Mouse (Mus musculus): ENCODE results near the gene Fbxo21.
A peak's percentile ranks its signal among the peaks of the same experiment; 100 is the strongest.

Fbxo21 gene

DNA sequence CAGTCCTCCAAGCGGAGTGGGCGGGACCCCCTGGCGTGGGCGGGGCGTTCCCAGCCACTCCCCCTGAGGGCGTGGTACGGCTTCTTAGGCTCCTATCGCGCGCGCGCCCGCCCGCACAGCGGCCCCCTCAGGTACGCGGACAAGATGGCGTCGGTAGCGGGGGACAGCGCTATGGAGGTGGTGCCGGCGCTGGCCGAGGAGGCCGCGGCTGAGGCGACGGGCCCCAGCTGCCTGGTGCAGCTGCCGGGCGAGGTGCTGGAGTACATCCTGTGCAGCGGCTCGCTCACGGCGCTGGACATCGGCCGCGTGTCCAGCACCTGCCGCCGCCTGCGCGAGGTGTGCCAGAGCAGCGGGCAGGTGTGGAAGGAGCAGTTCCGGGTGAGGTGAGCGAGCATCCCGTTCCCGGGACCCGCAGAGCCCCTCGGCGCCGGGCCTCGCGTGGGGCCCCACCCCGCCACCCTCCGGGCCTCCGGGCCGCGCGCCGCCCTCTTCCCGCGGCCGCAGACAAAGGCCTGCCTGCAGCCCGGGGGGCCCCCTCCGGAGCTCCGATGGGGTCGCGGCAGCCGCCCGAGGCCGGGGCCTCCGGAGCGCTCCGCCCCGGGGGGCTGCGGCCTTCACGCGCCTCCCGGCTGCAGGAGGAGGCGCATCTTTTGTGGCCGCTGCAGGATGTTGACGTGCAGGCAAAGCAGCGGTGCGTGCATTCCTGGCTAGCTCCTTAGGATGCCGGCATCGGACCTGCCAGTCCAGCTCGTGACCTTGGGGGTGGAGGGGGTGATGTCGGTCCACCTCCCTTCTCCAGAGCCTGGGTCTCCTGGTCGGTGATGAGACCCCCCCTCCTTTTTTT lies at the start of gene Fbxo21:
Gene Fbxo21, plus strand, starts transcription at position 74 of the 844 bp plus-strand sequence.
- DNase-seq: peak; percentile 97

DNA sequence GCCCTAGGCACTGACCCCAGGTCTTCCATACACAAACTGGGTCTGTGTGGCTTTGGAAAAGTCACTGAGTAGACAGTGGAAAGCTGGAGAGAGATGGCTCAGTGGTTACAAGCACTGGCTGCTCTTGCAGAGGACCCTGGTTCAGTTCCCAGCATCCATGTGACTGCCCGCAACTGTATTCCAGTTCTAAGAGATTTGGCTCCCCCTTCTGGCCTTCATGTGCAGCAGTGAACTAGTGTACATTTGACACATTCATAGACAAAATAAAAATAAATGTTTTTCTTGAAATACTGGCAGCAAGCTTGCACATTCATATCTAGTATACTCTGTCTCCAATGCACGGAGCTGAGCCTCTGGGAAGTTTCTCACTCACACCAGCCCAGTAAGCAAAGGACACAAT lies 48.0 kb upstream of the Fbxo21 start:
- no peak for DNase-seq

DNA sequence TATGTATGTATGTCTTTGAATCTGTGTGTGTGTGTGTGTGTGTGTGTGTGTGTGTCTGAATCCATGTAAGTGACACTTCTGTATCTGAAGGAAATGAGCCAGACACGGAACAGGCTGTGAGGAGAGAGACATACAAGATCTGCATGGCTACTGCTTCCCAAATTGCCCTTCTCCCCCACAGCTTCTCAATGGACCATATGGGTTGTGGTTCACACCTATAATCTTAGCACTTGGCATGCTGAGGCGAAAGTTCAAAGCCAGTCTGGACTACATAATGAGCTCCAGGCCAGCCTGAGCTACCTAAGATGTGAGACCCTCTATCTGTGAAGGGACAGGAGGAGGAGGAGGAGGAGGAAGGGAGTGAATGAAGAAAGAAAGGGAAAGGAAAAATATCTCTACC lies 44.3 kb upstream of the Fbxo21 start:
- DNase-seq: no peak

DNA sequence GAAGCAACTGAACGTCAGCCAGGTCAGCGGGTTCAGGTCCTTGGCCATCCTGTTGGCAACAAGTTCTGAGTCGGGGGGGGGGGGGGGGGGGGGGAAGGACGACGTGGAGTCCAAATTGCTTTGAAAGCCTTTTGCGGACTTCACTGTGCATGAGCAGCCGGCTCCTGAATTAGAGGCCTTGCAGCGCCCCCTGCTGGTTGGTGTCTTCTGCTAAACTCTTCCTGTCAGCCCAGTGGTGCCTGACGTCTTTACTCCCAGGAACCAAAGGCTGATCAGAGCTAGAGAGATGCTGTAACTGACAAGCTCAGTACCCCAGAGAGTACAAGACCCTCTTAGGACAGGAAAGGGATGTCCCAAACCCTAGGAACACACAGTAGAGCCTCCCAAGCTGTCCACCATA lies 43.7 kb upstream of the Fbxo21 start:
- peak; percentile 81 for DNase-seq

DNA sequence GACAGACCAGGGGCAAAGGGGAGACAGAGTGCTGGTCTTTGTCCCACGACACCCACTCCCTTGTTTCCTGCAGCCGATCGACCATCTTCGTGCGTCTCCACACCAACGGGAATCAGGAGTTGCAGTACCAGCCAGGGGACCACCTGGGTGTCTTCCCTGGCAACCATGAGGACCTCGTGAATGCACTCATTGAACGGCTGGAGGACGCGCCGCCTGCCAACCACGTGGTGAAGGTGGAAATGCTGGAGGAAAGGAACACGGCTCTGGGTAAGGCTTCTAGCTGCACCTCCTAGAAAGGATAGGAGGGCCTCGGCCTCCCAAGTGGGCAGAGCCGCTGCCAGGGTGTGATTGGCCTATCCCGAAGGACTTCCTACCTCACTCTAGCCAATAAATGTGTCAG lies 40.2 kb upstream of the Fbxo21 start:
- peak; percentile 40 for DNase-seq

DNA sequence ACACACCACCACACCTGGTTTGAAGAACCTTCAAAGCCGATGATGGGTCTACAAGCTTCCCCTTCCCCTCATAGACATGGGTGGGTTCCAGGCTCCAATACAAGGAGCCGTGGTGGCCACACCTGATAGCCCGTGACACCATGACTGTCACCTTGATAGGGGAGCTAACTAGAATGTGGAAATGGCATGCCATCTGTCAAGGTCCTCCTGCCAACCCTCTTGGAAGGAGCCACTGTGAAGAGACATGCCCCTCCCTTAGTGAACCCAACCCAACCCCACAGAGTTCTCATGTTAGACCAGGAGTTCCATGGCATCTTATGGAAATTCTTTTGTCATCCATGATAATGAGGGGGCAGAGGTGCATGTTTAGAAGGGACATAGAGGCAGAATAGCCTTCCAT lies 39.3 kb upstream of the Fbxo21 start:
- DNase-seq: peak; percentile 81

DNA sequence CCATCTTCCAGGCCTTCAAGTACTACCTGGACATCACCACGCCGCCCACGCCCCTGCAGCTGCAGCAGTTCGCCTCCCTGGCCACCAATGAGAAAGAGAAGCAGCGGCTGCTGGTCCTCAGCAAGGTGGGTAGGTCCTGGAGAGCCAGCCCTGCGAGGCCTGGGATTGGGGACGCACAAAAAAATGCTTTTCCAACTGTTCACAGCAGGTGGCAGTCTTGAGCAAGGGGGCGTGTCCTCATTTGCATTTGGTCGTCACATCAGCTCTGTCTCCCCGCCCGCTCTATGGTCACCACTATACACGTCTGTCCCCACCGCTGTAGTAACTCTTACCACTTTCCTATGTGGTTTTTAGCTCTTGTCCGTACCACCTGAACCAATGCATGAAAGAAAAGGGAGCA lies 38.3 kb upstream of the Fbxo21 start:
- DNase-seq: no peak

DNA sequence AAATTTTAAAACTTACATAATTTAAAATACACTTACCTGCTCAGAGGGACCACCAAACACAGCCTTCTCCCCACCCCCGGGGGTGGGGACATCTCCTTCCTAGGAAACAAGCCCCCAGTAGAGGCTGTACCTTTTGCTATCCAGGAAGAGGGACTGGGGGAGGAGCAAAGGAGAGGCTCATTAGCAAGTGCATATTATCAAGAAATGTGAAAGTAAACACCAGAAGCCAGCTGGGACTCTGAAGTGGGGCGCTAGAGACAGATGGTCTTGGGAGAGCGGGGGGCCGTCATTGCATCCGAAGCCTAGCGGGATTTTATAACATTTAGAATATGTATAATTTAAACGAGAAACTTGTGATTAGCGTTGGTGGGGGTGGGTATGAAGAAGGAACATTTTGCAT lies 37.1 kb upstream of the Fbxo21 start:
- DNase-seq: no peak

DNA sequence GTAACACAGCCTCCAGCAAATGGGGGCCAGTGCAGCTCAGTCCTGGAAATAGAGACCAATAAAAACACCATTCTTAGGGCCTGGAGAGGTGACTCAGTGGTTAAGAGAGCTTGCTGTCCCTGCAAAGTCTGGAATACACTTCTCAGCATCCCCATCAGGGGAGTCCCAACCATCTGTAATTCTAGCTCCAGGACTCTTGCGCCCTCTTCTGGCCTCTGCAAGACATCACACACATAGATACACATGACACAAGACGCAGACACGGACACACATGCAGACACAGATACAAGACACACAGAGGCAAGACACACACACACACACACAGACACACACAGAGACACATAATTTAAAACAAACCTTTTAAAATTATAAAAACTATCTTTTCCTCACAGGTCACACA lies 35.0 kb upstream of the Fbxo21 start:
- DNase-seq: no peak

DNA sequence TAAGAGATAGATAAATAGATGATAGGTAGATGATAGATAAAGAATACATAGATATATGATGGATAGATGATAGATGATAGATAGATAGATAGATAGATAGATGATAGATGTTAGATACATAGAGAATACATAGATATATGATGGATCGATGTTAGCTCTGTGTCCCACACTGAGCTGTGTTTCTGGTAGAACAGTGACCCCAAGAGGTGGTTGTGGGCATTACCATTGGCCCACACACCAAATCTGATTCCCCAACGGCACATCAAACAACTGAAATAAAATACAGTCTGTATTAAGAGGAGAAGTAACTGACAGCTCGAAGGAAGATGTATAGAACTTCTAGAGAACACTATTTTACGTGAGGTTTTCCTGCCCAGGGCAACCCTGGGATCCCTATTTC lies 29.9 kb upstream of the Fbxo21 start:
- DNase-seq: no peak

DNA sequence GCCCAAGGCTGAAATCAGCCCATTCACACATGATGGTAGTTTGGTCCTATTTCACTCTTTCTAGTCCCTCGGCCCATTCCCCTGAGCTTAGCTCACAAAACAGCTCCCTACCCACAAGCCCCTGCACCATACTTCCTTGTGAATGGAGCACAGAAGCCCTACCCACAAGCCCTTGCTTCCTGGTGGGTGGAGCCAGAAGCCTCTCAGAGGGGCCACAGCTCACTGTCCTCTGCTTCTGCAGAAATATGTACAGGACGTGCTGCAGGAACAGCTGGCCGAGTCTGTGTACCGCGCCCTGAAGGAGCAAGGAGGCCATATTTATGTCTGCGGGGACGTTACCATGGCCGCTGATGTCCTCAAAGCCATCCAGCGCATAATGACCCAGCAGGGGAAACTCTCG lies 27.1 kb upstream of the Fbxo21 start:
- no peak for DNase-seq

DNA sequence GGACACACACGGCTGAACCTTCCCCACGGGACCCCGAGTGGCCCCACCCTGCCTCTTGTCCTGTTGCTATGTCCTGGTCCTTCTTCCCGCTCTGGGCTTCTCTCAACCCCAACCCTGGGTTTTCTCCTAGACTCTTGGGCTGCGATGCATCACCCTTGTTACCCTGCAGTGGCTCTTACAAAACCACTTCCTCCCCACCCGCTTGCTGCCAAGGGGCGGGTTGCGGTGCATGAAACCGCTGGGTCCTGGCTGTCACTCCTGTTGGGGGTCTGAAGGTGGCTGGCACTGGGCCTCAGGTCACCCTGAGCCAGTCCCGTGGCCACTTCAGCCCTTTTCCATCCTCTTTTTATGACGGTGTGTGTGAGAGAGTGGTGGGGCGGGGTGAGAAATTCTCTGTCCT lies 22.6 kb upstream of the Fbxo21 start:
- no peak for DNase-seq

DNA sequence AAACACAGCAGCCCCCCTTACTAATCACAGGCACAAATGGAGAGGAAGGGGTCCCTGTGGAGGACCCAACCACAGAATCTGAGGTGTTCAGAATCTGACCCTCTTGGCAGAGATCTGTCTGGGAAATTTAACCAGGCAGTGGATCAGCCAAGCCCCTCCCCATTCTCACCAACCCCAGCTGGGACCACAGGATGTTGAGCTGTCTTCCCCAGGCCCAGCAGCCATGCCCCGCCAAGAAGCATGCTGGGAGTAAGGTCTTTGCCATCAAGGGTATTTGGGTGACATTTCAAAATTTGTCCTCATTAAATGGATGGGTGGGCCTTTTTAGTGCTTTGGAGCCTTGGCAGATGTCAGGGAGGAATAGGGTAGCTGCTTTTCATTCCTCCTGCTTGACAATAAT lies 22.1 kb upstream of the Fbxo21 start:
- DNase-seq: no peak

DNA sequence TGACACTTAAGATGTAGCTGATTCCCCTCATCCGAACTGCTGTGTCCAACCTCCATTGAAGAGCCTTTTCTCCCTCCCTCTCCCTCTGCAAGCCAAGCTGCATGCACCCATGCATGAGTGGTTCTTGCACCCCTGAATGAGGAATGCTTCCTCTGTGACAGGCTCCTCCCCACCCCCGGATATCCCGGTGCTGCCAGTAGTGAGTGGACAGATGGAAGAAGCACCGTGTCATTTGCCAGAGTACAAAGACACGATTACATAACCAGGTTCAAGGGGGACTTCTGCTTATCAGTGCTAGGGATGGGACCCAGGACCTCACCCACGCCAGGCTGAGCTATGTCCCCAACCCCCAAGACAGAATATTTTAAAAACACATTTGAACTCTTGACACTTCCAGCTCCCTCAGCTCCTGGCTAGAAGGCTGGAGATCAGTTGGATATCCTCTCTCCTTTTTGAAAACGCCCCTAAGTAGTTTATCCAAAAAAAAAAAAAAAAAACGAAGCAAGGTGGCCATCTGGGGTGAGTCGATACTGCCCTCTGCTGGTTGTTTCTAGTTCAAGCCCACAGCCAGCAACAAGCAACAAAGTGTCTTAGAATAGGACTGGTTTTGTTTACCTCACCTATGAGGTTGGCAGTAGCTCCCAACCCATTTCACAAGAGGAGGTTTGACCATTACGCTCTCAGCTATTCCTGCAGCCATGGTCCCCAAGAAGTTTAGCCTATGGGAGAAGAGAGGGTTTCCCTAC lies 20.7 kb upstream of the Fbxo21 start:
- DNase-seq: peak; percentile 86

DNA sequence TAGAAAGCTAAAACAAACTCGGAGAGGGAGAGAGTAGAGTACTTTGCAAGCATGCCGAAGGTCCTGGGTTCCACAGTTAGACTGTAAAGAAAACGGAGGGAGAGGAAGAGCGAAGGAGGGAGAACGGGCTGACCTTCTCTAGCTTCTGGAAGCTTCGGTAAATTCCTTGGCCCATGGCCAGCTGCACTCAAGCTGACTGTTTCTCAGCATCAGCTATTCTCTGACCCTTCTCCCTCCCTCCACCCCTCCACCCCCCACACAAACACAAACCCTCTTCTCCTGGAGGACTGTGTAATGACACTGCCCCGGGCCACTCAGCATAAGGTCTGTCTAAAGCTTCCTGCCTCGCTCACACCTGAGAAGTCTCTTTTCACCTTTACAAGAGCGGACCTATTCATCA lies 11.8 kb upstream of the Fbxo21 start:
- DNase-seq: no peak

DNA sequence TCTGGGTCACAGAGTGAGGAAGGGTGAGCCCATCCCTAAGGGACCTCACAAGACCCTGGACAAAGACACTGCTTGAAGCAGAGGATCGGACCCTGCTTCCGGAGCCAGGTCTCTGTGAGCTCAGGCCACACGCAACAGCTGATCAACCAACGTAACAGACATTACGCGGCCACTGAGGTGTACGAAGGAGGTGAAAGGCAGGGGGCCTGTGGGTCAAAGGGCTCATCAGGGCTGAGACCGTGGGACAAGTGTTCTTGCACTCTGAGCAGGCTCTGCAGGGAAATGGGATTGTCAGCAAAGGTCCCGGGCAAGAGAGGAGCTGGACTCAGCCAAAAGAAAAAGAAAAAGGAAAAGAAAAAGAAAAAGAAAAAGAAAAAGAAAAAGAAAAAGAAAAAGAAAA lies 9.6 kb upstream of the Fbxo21 start:
- no peak for DNase-seq

DNA sequence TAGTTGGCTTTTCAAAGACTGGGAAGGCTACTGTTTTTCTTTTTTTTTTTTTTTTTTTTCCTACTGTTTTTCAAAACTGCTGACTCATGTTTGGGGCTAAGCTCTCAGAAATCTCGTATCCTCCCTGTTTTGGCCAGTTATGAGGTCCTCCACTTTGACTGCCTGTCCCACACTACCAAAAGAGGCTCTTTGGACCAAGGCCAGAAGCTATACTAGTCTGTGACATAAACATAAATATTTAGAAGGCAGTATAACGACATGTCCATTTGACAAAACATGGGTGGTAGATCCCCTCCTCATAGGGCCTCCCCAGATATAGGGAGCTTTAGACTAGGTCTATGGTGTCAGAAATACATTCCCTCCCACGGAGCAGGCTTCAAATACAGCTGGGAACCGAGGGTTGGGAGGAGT lies 8.9 kb upstream of the Fbxo21 start:
- DNase-seq: no peak

DNA sequence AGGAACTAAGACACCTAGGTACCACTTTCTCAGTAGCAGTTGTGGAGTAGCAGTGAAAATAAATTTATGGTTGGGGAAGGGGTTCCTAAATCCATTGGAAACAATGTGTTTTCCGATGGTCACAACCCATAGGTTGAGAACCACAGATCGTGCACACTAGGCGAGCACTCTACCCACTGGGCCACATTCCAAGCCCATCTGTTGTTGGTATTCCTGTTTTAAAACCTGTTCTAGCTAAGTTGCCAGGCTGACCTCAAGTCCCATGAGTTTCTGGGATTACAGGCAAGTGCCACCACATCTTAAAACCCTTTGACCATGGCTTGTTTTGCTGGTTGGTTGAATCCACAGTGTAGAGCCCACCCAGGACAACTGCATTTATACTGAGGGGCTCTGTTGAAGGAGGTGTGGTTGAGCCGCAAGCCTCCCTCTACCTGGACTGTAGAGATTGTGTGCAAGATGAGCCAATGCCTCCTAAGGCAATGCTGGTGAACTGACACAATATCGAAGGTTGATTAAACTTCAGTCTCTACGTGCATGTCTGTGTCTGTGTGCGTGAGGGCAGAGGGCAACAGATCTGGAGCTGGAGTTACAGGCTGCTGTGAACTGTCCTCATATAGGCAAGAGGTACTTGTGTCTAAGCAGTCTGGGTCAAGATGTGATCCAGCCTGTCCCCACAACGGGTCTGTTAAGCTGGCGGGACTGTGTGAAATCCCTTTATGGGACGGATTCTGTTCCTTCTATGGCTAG lies 6.7 kb upstream of the Fbxo21 start:
- DNase-seq: peak; percentile 70

DNA sequence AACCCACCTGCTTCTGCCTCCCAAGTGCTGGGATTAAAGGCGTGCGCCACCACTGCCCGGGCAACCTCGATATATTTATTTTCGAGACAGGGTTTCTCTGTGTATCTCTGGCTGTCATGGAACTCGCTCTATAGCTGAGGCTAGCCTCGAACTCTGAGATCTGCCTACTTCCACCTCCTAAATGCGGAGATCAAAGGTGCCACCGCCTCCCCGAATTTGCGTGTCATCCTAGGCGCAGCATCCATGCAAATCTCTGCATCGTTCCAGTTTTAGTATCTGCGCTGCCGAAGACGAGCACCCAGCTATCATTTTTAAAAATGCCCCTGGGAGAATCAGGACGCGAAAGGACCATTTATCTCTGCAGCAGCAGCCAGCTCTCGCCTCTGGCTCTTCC lies 270 bp upstream of the Fbxo21 start:
- DNase-seq: no peak

DNA sequence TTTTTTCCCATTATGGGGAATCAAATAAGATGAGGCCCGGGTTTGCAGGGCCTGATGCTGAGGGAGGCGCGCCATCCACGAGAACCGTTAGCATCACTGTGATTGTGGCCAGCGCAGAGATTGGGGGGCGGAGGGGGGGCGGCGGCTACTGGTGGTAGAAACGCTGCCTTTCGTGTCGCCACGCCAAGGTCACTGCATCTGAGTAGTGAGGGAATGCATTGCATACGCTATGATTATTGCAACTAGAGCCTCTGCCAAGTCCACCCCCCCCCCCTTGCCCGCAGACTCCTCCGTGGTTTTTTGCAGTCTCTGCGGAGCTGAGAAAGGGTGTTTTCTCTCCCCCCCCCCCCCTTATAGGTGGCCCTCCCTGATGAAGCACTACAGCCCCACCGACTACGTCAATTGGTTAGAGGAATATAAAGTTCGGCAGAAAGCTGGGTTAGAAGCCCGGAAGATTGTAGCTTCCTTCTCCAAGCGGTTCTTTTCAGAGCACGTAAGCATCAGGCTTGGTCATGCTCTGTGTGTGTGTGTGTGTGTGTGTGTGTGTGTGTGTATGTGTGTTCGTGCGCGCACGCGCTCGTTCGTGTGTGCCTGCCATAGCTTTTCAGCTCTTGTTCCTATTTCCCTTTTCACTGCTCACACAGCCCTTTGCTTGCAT lies 1.1 kb downstream of the Fbxo21 start:
- no peak for DNase-seq

DNA sequence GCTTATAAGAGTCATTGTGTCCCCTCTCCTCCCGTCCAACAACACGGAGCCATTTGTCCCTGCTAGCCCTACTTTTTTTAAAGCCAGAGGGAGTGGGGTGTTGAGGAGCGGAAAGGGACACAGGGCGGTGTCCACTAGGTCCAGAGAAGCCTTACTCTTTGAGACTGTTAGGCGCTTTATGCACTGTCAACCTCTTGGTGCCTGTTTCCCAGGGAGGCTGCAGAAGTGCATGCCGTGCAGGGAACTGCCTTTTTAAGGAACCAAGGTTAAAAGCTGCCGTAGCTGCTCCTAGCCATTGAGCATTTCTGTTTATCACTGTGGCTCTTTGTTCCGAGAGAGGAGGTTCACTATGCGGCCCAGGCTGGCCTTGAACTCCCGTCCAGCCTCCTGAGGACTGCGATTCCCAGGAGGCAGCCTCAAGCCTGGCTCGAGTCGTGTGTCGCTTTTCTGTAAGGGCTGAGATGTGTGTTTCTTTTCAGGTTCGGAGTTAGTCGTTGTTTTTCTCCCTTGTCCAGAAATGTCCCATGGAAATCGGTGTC lies 1.7 kb downstream of the Fbxo21 start:
- no peak for DNase-seq

DNA sequence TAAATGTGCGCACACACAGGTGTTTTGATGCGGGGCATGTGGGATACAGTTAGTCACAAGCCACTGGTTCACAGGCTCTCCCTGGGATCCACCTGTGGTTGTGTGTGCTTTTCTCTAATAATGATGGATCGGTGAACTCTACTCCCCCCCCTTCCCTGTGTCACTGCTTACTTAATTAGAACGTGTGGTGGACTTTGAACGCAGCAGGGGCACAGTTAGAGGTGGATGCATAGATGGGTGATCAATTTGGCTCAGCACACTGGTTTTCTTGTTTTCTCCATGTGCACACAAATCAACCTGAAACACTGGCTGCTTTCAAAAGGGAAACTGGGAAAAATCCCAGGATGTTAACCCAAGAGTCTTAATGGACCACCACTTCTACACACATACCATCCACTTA lies 2.6 kb downstream of the Fbxo21 start:
- no peak for DNase-seq

DNA sequence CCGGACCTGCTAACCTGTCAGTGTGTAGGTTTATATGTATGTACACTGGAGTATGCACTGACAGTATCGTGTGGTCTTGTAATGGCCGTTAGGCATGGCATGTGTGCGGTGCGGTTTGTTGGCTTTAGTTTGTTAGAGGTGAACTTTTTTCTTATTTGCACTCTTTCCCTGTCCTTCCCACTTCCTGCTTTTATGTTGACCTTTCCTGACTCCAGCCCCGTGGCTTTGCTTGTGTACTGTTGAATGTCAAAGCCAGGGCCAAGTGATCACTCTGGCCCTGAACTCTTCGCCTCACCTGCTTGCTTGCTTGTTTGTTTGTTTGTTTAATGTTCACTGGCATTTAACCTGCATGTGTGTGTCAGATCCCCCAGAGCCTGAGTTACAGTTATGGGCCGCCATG lies 4.4 kb downstream of the Fbxo21 start:
- DNase-seq: no peak
